Mouse (Mus musculus) MEL-GATA-1-ER (cell line): ENCODE results near the gene Fgfr2.

ENCODE experiments used
- DNase-seq: peaks from one replicate; pipeline ENCODE4 v3.0.0-alpha.2; 2012; ENCODE audit warnings: low read depth; ENCODE audit errors: extremely low read depth

The Fgfr2 gene

GRCm38 (mm10) chr7:131778271-131778985 is 1344.7 kb downstream of the Fgfr2 start:
- no peak for DNase-seq

- DNase-seq, result no peak
Observed at GRCm38 (mm10) chr7:131777461-131778270, 1345.5 kb downstream of the Fgfr2 start.

DNA sequence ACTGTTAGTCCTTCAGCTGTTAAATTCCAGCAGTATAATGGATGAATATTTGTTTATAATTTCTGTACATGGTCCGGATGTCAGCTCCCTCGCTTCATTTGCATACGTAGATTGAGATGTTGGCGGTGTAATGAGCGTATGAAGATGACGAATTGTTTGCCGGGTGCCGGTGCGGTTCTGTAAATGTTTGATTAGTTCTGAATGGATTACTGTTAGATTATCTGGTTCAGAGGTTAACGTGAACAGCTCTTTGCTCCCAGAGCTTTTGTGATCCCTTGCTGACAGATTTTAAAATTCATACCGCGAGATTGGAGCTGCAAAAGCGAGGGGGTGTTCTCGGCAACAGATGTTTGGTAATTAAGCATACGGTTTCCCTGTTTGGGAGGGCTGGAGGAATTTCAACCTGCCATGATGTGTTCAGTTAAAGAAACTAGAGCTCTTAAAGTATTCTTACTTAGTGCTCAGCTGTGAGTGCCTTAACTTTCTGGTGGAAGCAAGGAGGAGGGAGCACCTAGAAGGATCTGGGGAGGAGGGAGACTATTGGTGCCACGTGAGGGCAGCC is 1346.9 kb downstream of the Fgfr2 start:
- no peak for DNase-seq

GRCm38 (mm10) chr7:131757922-131758321 is 1365.2 kb downstream of the Fgfr2 start:
- DNase-seq, result no peak

- DNase-seq, result no peak
Observed at GRCm38 (mm10) chr7:131747152-131748010, 1375.8 kb downstream of the Fgfr2 start.

DNA sequence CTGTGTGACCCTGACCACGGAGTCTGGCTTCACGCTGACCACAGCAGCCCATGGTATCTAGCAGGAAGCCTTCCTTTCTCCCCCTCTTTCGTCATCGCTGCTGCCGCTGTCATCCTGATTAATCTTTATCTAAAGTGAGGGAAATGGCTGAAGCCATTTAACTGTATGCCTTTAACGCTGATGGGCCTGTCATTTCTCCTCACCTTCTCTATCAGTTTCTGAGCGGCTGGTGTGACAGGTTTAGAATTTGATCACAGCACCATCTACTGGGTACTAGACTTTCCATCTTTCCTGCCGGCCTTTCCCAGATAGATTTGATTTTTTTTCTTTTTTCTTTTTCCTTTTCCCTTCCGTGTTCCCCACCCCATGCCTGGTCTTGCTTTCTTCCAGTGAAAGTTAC is 1376.4 kb downstream of the Fgfr2 start:
- DNase-seq, result no peak

- no peak for DNase-seq
Observed at GRCm38 (mm10) chr7:131743193-131743592, 1380.0 kb downstream of the Fgfr2 start.

GRCm38 (mm10) chr7:131722783-131723575 is 1400.2 kb downstream of the Fgfr2 start:
- no peak for DNase-seq

DNA sequence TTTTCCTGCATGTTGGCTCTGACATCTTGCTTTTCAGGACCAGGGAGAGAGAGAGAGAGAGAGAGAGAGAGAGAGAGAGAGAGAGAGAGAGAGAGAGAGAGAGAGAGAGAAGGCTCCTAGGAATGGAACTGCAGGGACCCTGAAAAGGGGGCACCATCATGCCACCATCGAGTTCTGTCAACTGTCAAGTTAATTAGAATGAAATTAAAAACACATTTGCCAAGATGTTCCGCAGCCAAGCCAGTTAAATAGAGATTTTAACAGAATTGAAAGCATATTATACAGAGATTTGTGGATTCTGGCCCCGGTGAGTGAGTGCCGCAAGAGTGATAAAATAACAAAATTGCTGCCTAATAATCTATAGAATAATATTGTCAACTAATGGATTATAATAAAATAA is 1400.8 kb downstream of the Fgfr2 start:
- no peak for DNase-seq

DNA sequence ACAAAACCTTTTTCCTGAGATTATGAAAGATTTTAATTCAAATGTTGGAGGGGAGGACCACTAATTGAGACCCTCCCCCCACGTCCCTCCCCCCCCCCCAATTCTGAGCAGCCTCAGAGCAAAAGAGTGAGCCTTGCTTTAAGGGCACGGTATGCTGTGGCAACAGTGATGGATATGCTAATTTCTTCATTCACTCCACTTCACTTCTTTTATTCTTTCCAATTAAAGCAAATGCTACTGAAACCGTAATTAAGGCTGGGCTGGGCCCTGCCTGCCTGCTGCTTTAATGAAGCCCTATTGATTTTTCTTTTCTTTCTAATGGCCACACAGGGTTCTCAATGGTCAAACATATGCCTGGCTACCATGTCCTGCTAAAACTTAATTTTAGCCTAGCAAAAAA is 1404.9 kb downstream of the Fgfr2 start:
- no peak for DNase-seq

GRCm38 (mm10) chr7:131713076-131713475 is 1410.1 kb downstream of the Fgfr2 start:
- no peak for DNase-seq

- DNase-seq, result no peak
Observed at GRCm38 (mm10) chr7:131696889-131697288, 1426.3 kb downstream of the Fgfr2 start.

DNA sequence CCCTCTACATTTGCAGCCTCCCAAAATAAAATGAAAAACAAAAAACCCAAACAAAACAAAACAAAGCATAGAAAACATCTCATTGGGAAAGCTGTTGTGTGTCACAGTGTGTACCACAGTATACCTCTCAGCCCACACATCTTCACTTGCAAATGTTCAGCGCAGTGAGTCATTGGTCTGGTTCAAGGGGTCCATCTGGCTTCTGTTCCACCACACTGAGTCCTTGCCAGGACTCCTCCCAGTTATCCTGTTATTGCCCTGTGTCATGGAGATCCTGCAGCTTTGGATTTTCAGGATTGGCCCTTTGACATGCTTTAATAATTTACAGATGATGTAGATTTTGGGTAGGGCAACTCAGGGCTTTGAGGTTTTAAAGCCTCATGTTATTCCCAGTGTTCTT is 1435.8 kb downstream of the Fgfr2 start:
- DNase-seq, result no peak

GRCm38 (mm10) chr7:131677126-131677525 is 1446.0 kb downstream of the Fgfr2 start:
- DNase-seq, result no peak

DNA sequence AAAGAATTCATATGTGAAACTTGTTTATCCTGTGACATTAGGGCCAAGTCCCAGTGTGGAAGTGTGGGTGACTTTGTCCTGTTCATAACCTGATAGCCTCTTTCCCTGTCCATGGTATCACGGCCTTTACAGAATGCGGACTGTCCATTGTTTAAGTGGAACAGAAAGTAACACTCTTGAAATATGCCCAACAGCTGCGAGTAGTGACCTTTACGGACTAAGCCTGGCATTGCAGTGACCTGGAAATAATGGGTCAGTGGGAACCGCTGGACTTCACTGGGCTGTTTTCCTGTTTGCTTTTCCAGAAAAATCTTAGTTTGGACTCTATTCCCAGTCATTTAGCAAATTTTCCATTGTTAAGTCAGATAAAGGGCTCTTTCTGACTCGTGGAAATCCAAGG is 1452.6 kb downstream of the Fgfr2 start:
- DNase-seq, result no peak

- DNase-seq, result no peak
Observed at GRCm38 (mm10) chr7:131669326-131669725, 1453.8 kb downstream of the Fgfr2 start.

DNA sequence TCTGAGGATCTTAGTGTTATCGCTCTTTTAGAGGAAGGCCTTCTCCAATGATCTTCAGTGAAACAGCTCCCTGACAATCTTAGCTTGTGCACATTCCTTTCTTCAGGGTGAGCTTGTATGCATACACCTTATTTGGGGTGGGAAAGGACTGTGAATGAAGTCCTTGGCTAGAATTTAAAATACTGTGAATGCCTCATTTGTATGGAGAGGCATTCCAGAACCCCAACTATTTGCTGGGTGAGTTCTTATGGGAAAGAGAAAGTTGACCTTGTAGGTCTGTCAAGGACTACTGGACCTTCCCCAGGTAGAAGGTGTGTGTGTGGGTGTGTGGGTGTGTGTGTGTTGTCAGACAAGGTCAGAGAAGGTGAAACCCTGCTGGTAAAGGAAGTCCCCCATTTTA is 1462.4 kb downstream of the Fgfr2 start:
- DNase-seq, result no peak

- DNase-seq, result no peak
Observed at GRCm38 (mm10) chr7:131656017-131656416, 1467.1 kb downstream of the Fgfr2 start.

- DNase-seq, result no peak
Observed at GRCm38 (mm10) chr7:131653416-131653815, 1469.7 kb downstream of the Fgfr2 start.

GRCm38 (mm10) chr7:131651921-131652694 is 1471.0 kb downstream of the Fgfr2 start:
- no peak for DNase-seq
